Mouse (Mus musculus) cerebellum, adult 11-12 months (tissue): Measurements from ENCODE around the gene Btbd6.

Experiments used
- DNase-seq: peaks from one replicate; pipeline ENCODE4 v3.0.0; 2022

The Btbd6 gene

DNA sequence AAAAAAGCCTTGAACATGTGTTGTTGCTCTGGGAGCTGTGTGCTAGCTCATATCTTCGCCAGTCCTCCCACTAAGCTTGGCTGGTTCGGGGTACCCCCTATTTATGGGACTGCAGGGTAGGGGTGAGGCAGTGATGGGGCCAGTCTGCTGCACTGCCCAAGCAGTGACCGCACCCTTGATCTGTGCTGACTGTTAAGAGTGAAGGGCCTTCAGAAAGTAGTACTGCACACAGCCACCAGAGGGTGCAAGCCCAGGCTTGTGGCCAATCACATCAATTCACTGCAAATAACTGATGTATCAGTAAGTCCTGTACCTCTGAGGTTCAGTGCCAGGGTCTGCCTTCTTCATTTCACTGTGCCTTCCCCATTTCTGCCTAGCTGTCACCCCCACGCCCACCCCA lies 20.5 kb upstream of the Btbd6 start:
- DNase-seq = peak; percentile 78

DNA sequence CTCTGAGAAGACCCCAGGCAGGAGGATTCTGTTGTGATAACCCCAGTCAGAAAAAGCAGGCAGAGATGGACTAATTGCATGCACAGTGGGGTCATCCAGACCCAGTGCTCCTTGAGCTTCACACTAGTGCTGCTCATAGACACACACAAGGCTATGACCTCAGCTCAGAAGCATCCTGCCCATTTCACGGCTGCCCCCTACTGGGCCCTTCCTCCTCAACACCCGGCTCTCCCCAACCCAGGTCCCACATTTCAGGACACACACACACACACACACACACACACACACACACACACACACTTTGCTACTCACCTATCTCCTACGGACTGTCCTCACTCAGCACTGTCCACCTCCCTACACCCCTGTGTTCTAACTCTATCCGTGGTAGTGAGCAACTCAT lies 18.0 kb upstream of the Btbd6 start:
- no peak for DNase-seq

DNA sequence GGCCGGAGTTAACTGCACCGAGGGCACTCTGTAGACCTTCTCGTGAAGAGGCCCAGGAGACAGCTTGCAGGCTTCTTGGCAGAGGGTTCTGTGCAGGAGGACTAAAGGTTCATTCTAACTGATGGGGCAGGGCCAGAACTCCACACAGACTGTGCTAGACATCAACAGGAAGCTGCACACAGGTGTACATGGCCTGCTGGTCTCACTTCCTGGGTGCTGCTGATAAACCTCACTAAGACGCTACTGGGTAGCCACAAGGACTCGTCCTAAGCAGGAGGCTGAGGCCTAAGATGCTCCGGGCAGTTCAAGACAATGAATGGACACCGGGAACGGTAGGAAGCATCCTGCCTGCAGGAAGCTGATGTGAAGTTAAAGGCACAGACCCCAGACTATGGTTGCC lies 16.9 kb upstream of the Btbd6 start:
- DNase-seq = no peak

GRCm38 (mm10) chr12:112961428-112961827 lies 14.9 kb upstream of the Btbd6 start:
- DNase-seq = peak; percentile 84

GRCm38 (mm10) chr12:112961872-112962271 lies 14.4 kb upstream of the Btbd6 start:
- no peak for DNase-seq

GRCm38 (mm10) chr12:112965783-112966182 lies 10.5 kb upstream of the Btbd6 start:
- no peak for DNase-seq

DNA sequence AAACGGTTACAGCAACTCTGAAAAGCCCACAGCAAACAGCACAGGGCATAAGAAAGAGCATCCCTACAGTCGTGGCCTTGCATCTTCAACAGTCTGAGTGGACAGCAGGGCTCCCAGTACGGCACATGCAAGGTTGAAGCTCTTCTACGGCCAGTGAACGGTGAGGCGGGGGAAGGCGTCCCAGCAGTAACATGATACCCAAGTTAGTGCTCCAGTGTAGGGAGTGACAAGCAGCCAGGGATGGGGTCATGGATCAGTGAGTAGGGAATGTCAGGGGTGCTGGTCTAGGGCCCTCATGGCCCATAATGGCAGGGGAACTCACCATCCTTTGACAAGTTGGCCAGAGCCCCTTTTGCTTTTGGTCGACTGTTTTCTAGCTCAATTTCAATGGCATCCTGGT lies 7.3 kb upstream of the Btbd6 start:
- DNase-seq = no peak

GRCm38 (mm10) chr12:112969616-112970015 lies 6.7 kb upstream of the Btbd6 start:
- DNase-seq = peak; percentile 11

- DNase-seq = peak; percentile 9
Measured at GRCm38 (mm10) chr12:112974736-112975135, 1.5 kb upstream of the Btbd6 start.

DNA sequence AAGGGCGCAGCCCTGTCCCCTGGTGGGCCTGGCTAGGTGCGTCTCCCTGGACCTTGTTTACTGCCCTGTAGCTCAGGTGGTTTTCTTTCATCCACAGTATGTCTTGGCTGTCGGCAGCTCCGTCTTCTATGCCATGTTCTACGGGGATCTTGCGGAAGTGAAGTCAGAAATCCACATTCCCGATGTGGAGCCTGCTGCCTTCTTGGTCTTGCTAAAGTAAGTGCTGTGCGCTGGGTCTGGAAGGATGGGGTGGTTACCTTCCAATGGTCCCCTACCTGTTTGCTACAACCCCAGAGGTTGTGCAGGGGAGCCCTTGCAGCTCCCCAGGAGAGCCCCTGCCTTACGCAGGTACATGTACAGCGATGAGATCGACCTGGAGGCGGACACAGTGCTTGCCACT lies 874 bp downstream of the Btbd6 start:
- DNase-seq = no peak

DNA sequence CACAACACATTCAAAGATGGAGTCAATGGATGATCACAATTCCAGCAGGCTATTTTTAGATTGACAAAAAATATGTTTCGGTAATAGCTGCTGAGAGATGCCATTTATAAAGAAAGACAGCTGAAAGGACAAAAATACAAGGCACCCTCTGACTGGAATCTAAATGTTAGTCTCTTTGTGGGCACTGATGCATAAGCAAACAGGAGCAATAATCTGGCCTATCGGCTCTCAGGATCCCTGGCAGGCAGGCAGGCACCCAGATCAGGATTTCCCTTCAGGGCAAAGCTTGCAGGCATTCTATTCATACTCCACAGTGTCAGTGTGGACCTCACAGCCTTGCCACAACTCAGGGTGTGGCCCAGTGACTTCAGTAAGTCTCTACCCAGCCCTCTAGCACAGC lies 5.7 kb downstream of the Btbd6 start:
- no peak for DNase-seq

DNA sequence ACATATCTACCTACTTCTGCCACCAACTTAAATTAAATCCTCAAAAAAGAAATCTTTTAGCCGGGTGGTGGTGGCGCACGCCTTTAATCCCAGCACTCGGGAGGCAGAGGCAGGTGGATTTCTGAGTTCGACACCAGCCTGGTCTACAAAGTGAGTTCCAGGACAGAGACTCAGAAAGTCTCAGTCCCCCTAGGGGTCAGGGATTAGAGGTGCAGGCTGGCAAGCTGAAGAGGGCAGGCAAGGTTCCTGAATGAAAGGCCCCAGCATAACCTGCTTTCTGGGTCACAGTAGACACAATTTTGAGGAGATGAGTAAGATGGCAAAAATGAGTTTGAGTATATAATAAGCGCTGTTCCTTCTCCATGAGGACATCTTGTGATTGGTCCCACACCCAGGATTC lies 9.1 kb downstream of the Btbd6 start:
- no peak for DNase-seq

- no peak for DNase-seq
Measured at GRCm38 (mm10) chr12:112987877-112988276, 11.6 kb downstream of the Btbd6 start.

DNA sequence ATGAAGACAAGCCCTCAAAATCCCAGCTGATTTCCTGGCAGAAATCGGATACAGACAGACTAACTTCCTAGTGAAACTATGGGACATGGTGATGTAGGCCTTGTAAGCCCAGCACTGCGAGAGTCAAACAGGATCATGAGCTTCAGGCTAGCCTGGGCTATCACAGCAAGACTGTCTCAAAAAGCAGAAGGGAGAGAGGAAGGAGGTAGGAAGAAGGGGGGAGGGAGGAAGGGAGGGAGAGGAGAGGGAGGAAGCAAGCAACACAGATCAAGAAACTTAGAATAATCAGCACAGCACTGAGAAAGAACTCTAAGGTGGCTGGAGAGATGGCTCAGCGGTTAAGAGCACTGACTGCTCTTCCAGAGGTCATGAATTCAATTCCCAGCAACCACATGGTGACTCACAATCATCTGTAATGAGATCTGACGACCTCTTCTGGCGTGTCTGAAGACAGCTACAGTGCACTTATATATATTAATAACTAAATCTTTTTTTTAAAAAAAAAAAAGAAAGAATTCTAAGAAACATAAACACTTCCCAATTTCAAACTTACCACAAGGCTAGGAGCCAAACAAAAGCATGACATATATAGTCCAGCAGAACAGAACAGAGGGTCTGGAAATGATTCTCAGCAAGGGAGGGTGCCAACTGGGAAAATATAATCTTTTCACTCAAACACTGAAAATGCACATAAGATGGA lies 14.6 kb downstream of the Btbd6 start:
- no peak for DNase-seq

DNA sequence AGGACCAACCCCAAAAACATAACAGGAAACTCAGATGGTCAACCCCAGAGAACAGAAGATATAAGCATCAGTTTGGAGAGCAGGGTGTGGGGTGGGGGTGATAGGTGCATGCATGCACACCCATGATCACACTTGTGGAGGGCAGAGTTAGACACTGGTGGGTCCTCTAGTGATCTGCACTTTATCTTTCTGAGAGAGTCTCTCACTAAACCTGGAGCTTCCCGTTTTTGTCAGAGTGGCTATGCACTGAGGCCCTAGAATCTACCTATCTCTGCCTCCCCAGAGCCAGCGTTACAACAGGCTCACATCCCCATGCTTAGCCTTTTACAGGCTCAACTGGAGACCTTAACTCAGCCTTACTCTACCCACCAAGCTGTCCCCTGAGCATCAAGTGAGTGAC lies 15.2 kb downstream of the Btbd6 start:
- no peak for DNase-seq

- no peak for DNase-seq
Measured at GRCm38 (mm10) chr12:112994153-112994552, 17.9 kb downstream of the Btbd6 start.

- DNase-seq = peak; percentile 80
Measured at GRCm38 (mm10) chr12:112999569-113000293, 23.4 kb downstream of the Btbd6 start.

- DNase-seq = peak; percentile 96
Measured at GRCm38 (mm10) chr12:113000294-113001132, 24.2 kb downstream of the Btbd6 start, which contains the start of gene Brf1. TSS of gene Brf1 (minus strand) at chr12:113000704.

DNA sequence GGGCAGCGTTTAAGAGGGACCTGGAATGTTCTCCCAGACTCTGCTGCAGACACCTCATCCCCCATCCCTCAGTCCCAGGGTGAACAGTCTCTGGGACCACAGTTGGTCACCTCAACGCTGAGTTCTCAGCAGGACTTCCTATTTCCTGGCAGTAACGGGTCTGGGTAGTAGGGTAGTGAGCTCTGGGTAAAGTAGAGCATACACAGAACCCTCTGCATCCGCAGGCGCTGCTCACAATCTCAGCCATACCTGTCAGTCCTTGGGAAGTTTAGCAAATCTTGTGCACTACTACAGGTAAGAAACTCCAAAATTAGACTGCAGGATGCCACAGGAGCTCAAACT lies 24.8 kb downstream of the Btbd6 start:
- DNase-seq = no peak

DNA sequence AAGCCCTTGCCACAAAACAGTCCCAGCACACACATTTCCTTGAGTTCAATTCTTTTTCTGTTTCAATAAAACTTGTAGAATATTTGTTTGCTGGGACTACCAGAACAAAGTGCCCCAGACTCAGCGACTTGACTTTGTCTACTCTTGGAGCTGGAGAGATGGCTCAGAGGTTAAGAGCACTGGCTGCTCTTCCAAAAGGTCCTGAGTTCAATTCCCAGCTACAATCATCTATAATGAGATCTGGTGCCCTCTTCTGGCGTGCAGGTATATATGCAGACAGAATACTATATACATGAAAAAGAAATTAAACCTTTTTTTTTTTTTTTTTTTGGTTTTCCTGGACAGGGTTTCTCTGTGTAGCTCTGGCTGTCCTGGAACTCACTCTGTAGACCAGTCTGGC lies 26.4 kb downstream of the Btbd6 start:
- DNase-seq = no peak

- no peak for DNase-seq
Measured at GRCm38 (mm10) chr12:113004011-113004410, 27.7 kb downstream of the Btbd6 start.

GRCm38 (mm10) chr12:113004993-113005392 lies 28.7 kb downstream of the Btbd6 start:
- peak; percentile 55 for DNase-seq

DNA sequence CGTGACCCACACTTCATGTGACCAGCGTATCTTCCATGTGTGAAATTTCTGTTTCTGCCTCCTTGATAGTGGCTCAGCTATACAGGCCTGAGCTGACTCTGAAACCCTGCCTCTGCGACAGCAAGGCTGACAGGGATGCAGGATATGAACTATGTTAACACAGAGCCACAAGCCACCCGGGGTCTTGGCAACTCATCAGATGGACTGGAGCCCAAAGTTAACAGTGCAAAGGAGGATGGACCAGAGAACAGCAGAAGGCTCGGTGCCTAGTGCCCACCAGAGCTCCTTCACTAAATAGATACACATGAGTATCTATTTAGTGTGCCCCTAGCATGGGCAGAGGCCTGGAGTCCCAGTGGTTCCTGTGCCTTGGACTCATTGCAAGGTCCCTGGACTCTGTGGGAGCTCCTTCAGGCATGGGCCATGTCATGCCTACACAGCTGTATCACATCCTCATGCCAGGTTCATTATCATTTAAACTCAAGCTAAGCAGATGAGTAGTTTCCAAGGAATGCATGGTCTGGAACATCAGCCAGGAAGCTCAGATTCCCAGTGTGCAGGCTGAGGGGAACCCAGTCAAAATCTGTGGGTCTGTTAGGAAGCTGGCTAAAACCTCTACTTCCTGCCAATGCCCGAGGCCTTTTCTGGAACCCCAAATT lies 35.5 kb downstream of the Btbd6 start:
- no peak for DNase-seq
